Mouse (Mus musculus) C2C12 (cell line): ENCODE data around the gene Efhd2.

Experiments
- CEBPB ChIP-seq: IDR thresholded peaks from one replicate; pipeline ENCODE4 v1.6.1; 2011; ENCODE audit warnings: low read depth, mild to moderate bottlenecking, control low read depth, moderate library complexity
- CTCF ChIP-seq: IDR thresholded peaks from one replicate; pipeline ENCODE4 v1.5.1; 2011; ENCODE audit not compliant: control insufficient read depth, insufficient read depth, insufficient read length
- FOSL1 ChIP-seq: IDR thresholded peaks from one replicate; pipeline ENCODE4 v1.8.0; 2011; ENCODE audit warnings: mild to moderate bottlenecking, low read length; ENCODE audit not compliant: poor library complexity, insufficient read depth, severe bottlenecking
- MAX ChIP-seq: IDR thresholded peaks from one replicate; pipeline ENCODE4 v1.6.1; 2011; ENCODE audit warnings: mild to moderate bottlenecking, control low read depth
- MYOG ChIP-seq: IDR thresholded peaks from one replicate; pipeline ENCODE4 v1.6.1; 2011; ENCODE audit not compliant: control insufficient read depth, insufficient read length; ENCODE audit errors: extremely low read depth
- USF1 ChIP-seq: IDR thresholded peaks from one replicate; pipeline ENCODE4 v1.6.1; 2011; ENCODE audit warnings: low read depth, mild to moderate bottlenecking, control low read depth, moderate library complexity

GRCm38 (mm10) chr4:141882858-141883257 is 8.1 kb upstream of the Efhd2 start:
- TF ChIP-seq CTCF (no peak), CEBPB (no peak), MYOG (no peak), MAX (no peak), USF1 (no peak), FOSL1 (no peak)
